Mouse (Mus musculus): ENCODE results near the gene Kcnj2.

GRCm38 (mm10) chr11:111108130-111108529 lies 42.2 kb downstream of the Kcnj2 start:
- TF ChIP-seq POLR2A (IDR thresholded peaks at IDR 0.05; ENCODE audit: low read depth, low read length) (no peak), CTCF (IDR thresholded peaks at IDR 0.05; ENCODE audit: borderline replicate concordance, insufficient read depth, low read length) (no peak)

Measured in embryonic fibroblast, embryonic 13.5 days (primary cell).